Mouse (Mus musculus): ENCODE results near the gene Gale.

Gene Gale

GRCm38 (mm10) chr4:135946278-135946658 lies 17.3 kb upstream of the Gale start, which contains the start of gene Hmgcl:
Gene Hmgcl, plus strand, starts transcription at chr4:135946448.
- peak; percentile 92 for DNase-seq

GRCm38 (mm10) chr4:135946659-135947301 lies 16.7 kb upstream of the Gale start:
- no peak for DNase-seq

- no peak for DNase-seq
Measured at GRCm38 (mm10) chr4:135948142-135948541, 15.4 kb upstream of the Gale start.

- DNase-seq, result no peak
Measured at GRCm38 (mm10) chr4:135949475-135949874, 14.1 kb upstream of the Gale start.

GRCm38 (mm10) chr4:135949911-135950310 lies 13.6 kb upstream of the Gale start:
- DNase-seq, result no peak

- no peak for DNase-seq
Measured at GRCm38 (mm10) chr4:135950365-135950764, 13.2 kb upstream of the Gale start.

GRCm38 (mm10) chr4:135951505-135951904 lies 12.0 kb upstream of the Gale start:
- no peak for DNase-seq

- DNase-seq, result no peak
Measured at GRCm38 (mm10) chr4:135953179-135953578, 10.3 kb upstream of the Gale start.

DNA sequence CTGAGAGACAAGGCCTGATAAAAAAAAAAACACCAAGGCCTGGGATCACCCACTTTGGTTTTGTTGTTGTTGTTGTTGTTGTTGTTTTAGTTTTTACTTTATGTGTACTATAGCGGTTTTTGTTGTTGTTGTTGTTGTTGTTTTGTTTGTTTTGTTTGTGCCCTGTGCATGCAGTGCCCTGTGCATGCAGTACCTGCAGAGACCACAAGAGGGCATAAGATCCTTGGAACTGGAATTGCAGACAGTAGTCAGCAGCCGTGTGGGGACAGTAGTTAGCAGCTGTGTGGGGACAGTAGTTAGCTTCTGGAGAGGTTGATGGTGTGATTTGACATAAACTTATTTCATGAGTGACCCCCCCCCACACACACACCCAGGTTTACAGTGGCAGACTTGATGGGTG lies 9.3 kb upstream of the Gale start:
- DNase-seq, result peak; percentile 70

DNA sequence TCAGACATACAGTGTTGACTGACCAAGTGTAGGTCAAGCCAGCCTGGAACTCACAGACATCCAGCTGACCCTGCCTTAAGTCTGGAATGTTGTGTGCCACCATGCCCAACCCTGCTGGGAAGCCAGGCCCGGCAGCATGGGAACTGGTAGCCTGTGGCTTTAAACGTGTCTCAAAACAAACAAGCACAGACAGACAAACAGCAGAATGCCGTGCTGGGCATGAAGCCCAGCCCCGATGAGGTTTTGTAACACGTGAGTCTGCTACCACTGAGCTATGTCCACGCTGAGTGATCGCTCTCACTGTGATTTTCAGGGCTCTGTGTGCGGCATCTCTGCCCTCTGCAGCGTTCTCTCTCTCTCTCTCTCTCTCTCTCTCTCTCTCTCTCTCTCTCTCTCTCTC lies 7.6 kb upstream of the Gale start:
- DNase-seq, result no peak

DNA sequence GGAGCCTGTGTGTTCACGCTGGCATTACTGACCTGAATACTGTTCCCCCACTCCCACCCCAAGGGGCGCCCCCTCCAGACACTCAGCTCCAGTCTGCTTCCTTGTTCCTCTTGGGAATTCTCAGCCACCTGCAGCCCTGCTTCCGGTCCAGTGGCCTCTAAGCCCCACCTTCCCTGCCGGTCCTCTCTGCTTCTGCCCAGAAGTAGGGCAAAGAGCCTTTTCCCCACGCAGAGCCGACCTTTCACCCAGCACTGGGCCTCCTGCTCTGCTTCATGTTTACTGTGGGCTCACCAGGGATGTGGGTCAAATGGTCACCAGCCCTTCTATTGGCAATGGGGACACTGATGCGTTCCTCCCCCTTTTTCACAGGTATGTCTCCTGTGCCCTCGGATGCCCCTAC lies 5.2 kb upstream of the Gale start:
- no peak for DNase-seq

GRCm38 (mm10) chr4:135960717-135961116 lies 2.8 kb upstream of the Gale start:
- peak; percentile 74 for DNase-seq

GRCm38 (mm10) chr4:135961709-135962108 lies 1.8 kb upstream of the Gale start:
- no peak for DNase-seq

DNA sequence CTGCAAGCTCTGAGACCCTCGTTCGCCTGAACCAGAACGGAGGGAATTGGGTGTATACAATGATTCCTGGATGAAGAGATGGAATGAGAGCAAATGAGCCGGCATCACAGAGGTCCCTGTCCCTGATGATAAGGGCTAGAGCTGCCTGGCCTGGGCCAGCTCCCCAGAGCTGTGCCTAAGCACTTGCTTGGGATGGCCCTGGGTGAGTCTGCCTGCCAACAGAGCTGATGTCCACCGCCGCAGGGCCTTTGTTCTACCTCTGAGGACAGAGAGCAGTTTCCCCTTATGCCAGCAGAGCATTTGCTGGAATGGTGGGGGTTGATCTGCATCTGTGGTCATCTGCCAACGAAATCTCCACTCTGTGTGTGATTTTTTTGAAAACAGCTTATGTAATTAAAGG lies 1.3 kb upstream of the Gale start:
- DNase-seq, result no peak

GRCm38 (mm10) chr4:135962946-135963345 lies 581 bp upstream of the Gale start:
- no peak for DNase-seq

- peak; percentile 65 for DNase-seq
Measured at GRCm38 (mm10) chr4:135964426-135964825, 899 bp downstream of the Gale start.

GRCm38 (mm10) chr4:135965113-135965512 lies 1.6 kb downstream of the Gale start:
- no peak for DNase-seq

GRCm38 (mm10) chr4:135966283-135966682 lies 2.8 kb downstream of the Gale start:
- no peak for DNase-seq

GRCm38 (mm10) chr4:135967086-135967760 lies 3.7 kb downstream of the Gale start:
- DNase-seq, result no peak

GRCm38 (mm10) chr4:135968271-135968869 lies 4.8 kb downstream of the Gale start:
- DNase-seq, result no peak

DNA sequence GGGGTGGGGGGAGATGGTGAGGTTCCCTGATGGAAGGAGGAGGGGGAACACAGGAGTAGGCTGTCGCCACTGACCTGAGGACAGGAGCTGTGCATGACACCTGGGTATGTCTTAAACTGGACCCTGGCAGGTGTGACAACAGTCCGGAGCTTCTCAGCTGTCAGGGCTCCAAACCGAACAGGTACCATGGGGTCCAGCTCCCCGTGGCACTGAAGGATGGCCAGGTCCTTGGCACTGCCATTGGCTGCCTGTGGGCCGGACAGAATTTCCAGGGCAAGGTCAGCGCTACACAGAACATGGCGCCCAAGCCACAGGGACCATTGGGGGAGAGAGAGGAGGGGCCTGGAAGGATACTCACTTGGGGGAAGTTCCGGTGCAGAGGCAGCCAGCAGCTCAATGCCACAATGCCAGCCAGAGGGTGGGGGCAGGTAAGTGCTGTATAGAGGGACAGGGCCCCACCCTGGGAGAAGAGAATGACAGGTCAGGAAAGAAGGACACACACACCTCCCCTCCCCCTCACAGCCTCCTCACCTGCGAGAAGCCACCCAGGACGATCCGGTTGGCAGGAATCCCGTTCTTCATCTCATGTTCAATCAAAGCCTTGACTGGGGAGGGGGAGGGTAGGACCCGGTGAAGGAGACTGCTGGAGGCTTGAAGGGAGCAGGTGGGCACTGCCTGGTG lies 5.7 kb downstream of the Gale start:
- DNase-seq, result no peak

DNA sequence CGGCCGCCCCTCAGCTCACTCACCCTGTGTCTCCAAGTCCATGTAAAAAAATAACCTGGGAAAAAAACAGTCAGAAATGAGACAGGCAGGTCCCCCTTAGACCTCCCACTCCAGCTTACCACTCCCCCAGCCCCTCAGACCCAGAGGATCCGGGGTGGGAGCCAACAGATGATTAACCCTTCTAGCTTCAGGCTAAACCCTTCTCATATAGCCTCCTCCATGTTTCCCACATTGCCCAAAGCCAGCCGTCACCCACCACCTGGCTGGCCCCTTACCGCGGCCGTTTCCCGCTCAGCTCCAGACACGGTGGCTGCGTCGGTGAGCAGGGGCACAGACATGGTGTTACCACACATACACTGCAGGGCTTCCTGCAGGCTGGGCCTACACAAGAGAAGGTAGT lies 7.1 kb downstream of the Gale start:
- no peak for DNase-seq

DNA sequence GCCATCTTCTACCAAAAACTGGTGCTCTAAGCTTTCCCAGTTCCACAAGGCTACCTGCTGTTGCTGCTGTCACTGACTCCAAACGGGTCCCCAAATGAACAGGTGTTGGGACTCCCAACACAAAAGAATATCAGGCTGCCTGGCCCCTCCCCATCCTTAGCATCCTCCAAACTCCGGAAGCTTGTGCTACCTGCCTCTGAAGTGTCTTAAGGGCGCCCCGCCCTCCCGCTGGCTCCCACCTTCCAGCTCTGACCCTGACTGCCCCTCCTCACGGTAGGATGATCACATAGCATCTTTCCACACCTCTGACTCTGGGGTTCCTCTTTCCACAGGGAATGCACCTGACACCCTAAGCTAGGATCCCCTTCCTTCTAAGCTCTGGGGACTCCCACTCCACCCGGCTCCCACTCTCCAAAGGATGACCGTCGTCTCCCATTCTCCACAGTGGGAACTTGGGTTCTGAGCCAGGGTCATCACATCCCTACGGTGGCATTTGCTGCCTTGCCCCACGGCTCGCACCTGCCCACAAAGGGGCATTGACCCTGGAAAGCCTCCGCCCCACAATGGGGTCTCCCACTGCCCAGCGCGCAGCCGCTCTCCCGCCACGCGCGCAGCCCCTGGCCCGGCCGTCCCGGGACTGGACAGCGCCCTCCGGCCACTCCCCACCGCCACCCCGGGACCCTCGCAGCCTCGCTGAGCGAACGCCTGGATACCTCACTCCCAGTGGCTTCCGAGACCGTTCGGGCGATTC lies 8.5 kb downstream of the Gale start:
- DNase-seq, result no peak
